Mouse (Mus musculus) B cell, adult (primary cell): ENCODE measurements around the gene Prpf8. TPM values are rescaled to one million over a fixed set of nuclear protein-coding genes. Genes with fewer than 3 reads are reported as not detected.

Source experiments
- total RNA-seq: library from RNA; stranded (reverse); gene quantifications from 4 replicates; pipeline ENCODE4 v1.2.4, GENCODE M21; 2023; ENCODE audit not compliant: inconsistent age

The Prpf8 gene
- 222 to 234 TPM (median 231 TPM) in 4 replicates for total RNA-seq

GRCm38 (mm10) chr11:75486601-75487285, at the start of gene Prpf8:
TSS of gene Prpf8 (plus strand) at chr11:75486816.

GRCm38 (mm10) chr11:75439363-75439762, 47.3 kb upstream of the Prpf8 start, which contains the start of gene Serpinf2:
TSS of gene Serpinf2 (minus strand) at chr11:75439591.

GRCm38 (mm10) chr11:75453991-75454930, 32.4 kb upstream of the Prpf8 start, which contains the start of gene Wdr81:
TSS of gene Wdr81 (minus strand) at chr11:75454717.

GRCm38 (mm10) chr11:75460844-75461742, 25.5 kb upstream of the Prpf8 start, which contains the start of gene Tlcd2:
TSS of gene Tlcd2 (plus strand) at chr11:75461715.

GRCm38 (mm10) chr11:75509741-75510626, 23.4 kb downstream of the Prpf8 start, which contains the start of gene Rilp:
TSS of gene Rilp (plus strand) at chr11:75510094.

GRCm38 (mm10) chr11:75513336-75513735, 26.7 kb downstream of the Prpf8 start, which contains the start of gene Scarf1:
TSS of gene Scarf1 (plus strand) at chr11:75513540.

GRCm38 (mm10) chr11:75531469-75532242, 45.0 kb downstream of the Prpf8 start, which contains the start of gene Slc43a2:
TSS of gene Slc43a2 (plus strand) at chr11:75531694.

Other genes starting within 250 kb of the Prpf8 start
- gene Rpa1, start 138.5 kb upstream of the Prpf8 start, total RNA-seq = 96.0 to 124 TPM (median 109 TPM) in 4 replicates
- 10.9 to 13.5 TPM (median 12.4 TPM) in 4 replicates for gene Smyd4, start 138.4 kb upstream of the Prpf8 start, total RNA-seq
- 0.72 to 1.8 TPM (median 1.3 TPM) in 3 of 4 replicates, not detected in the other for gene Serpinf1, start 64.1 kb upstream of the Prpf8 start, total RNA-seq
- 0.26 to 0.63 TPM (median 0.33 TPM) in 4 replicates for gene Serpinf2, start 47.2 kb upstream of the Prpf8 start, total RNA-seq
- gene Wdr81, start 32.1 kb upstream of the Prpf8 start, total RNA-seq = 44.4 to 54.6 TPM (median 46.7 TPM) in 4 replicates
- gene Tlcd2, start 25.1 kb upstream of the Prpf8 start, total RNA-seq = 1.6 to 3.9 TPM (median 2.8 TPM) in 4 replicates
- 0.69 TPM in 1 of 4 replicates, not detected in the others for gene Rilp, start 23.3 kb downstream of the Prpf8 start, total RNA-seq
- gene Scarf1, start 26.7 kb downstream of the Prpf8 start, total RNA-seq = 0.19 TPM in 1 of 4 replicates, not detected in the others
- 38.1 to 64.2 TPM (median 49.5 TPM) in 4 replicates for gene Slc43a2, start 44.9 kb downstream of the Prpf8 start, total RNA-seq
- gene Pitpna, start 101.3 kb downstream of the Prpf8 start, total RNA-seq = 213 to 240 TPM (median 228 TPM) in 4 replicates
- 99.4 to 121 TPM (median 113 TPM) in 4 replicates for gene Inpp5k, start 144.2 kb downstream of the Prpf8 start, total RNA-seq
- gene Myo1c, start 163.7 kb downstream of the Prpf8 start, total RNA-seq = 398 to 436 TPM (median 414 TPM) in 4 replicates
- 53.8 to 64.5 TPM (median 58.6 TPM) in 4 replicates for gene Crk, start 192.4 kb downstream of the Prpf8 start, total RNA-seq
- gene Ywhae, start 246.1 kb downstream of the Prpf8 start, total RNA-seq = 219 to 247 TPM (median 230 TPM) in 4 replicates